Mouse (Mus musculus) cerebellum, postnatal 14 days (tissue): ENCODE measurements at regions not wholly inside any gene's neighbourhood (a gene's known extent, or its start where the extent isn't known, plus 50 kb on each side); places are given as distances from the start of the nearest gene placed in this dataset.
"Not testable (repeated sequence)": the region's sequence is repeated elsewhere in the genome, so short reads cannot be mapped to it uniquely, and the experiment has no call there.

Experiments used
- DNase-seq, 2 experiments: peaks; one replicate each; pipeline ENCODE4 v3.0.0; 2021; ENCODE audit warnings: mixed read lengths in 2 of 2

- peak; percentile 51 to 54 for DNase-seq
Observed at GRCm38 (mm10) chr3:153144217-153144616, 162.2 kb upstream of the St6galnac5 start.

GRCm38 (mm10) chr3:153140985-153141384, 158.9 kb upstream of the St6galnac5 start:
- no peak for DNase-seq

- no peak for DNase-seq
Observed at GRCm38 (mm10) chr3:153125335-153125734, 143.3 kb upstream of the St6galnac5 start.

GRCm38 (mm10) chr3:153121934-153122333, 139.9 kb upstream of the St6galnac5 start:
- no peak for DNase-seq

- no peak for DNase-seq
Observed at GRCm38 (mm10) chr3:153119142-153119541, 137.1 kb upstream of the St6galnac5 start.

GRCm38 (mm10) chr3:153118643-153119042, 136.6 kb upstream of the St6galnac5 start:
- DNase-seq: no peak

- peak; percentile 16 to 20 for DNase-seq
Observed at GRCm38 (mm10) chr3:153105591-153105990, 123.5 kb upstream of the St6galnac5 start.

GRCm38 (mm10) chr3:153090572-153090971, 108.5 kb upstream of the St6galnac5 start:
- not testable (repeated sequence) for DNase-seq

GRCm38 (mm10) chr3:153085096-153085788, 103.2 kb upstream of the St6galnac5 start:
- peak; percentile 68 to 82 for DNase-seq

- peak; percentile 83 to 87 for DNase-seq
Observed at GRCm38 (mm10) chr3:153084226-153085095, 102.4 kb upstream of the St6galnac5 start.

GRCm38 (mm10) chr3:153080371-153080770, 98.3 kb upstream of the St6galnac5 start:
- DNase-seq: no peak

- peak; percentile 48 to 59 for DNase-seq
Observed at GRCm38 (mm10) chr3:153077846-153078703, 96.0 kb upstream of the St6galnac5 start.

GRCm38 (mm10) chr3:153072200-153072919, 90.3 kb upstream of the St6galnac5 start:
- no peak for DNase-seq

GRCm38 (mm10) chr3:153071549-153071948, 89.5 kb upstream of the St6galnac5 start:
- DNase-seq: no peak

- DNase-seq: no peak
Observed at GRCm38 (mm10) chr3:153071123-153071522, 89.1 kb upstream of the St6galnac5 start.

GRCm38 (mm10) chr3:153065890-153066289, 83.8 kb upstream of the St6galnac5 start:
- DNase-seq: no peak

- no peak for DNase-seq
Observed at GRCm38 (mm10) chr3:153053163-153053562, 71.1 kb upstream of the St6galnac5 start.

- DNase-seq: no peak
Observed at GRCm38 (mm10) chr3:153051566-153051965, 69.5 kb upstream of the St6galnac5 start.

GRCm38 (mm10) chr3:153045328-153045727, 63.3 kb upstream of the St6galnac5 start:
- no peak for DNase-seq

GRCm38 (mm10) chr3:153033980-153034379, 51.9 kb upstream of the St6galnac5 start:
- no peak for DNase-seq
